Mouse (Mus musculus) frontal cortex, postnatal 36 days (tissue): ENCODE measurements around the gene Sdhaf3.
A peak's percentile ranks its signal among the peaks of the same experiment; 100 is the strongest.

Experiments used
- DNase-seq, 2 experiments: peaks; one replicate each; pipeline ENCODE4 v3.0.0; 2022; ENCODE audit warnings: low spot score in 2 of 2

The Sdhaf3 gene

DNA sequence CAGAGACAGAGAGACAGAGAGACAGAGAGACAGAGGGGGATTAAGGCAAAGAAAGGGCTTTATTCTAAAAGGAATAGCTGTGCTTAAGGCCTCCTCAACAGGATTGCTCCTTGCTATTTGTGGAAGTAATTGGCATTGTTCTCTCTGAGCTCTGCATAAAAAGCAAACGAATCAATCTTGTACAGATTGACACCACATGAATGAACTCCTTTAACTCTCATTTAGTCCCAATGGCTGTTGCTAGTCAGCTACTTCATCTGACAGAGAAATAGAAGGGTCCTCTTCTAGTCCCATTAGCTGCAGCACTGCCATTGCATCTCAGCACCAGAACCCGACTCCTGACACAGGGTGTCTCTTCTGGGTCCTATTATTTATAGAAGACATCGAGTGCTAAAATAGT is 113.0 kb downstream of the Sdhaf3 start:
- DNase-seq = no peak

DNA sequence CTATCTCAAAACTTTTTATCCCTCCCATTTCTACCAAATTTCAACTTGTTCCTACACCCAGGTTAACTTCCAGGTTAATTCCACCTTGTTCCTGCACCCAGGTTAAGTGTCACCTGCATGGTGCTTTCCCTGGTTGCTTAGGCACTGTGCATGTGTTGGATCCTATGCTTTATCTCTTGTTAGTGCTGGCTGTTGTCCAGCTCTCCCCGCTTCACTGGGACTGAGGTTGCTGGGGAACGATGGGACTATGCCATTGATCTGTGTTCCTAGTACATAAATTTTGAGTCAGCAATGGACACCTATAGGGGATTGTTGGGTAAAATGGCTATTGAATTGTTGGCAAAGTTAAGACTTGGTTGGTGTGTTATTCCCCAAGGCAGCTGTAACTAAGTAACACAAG is 113.7 kb downstream of the Sdhaf3 start:
- DNase-seq = no peak

DNA sequence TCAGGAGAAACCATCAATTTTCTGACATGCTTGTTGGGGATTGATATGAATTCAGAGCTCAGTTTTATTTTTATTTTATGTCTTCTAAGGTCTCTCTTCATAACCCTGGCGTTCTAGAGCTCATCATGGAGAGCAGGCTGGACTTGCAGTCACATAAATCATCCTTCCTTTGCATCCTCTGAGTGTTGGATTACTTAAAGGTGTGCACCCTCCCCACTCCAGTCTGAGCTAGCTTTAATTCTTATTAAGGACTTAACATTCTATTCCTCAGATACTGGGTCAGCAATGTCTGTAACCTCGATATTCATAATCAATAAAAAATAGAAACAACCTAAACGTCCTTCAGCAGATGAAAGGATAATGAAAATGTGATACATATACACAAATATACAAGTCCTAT is 126.2 kb downstream of the Sdhaf3 start:
- DNase-seq = no peak

DNA sequence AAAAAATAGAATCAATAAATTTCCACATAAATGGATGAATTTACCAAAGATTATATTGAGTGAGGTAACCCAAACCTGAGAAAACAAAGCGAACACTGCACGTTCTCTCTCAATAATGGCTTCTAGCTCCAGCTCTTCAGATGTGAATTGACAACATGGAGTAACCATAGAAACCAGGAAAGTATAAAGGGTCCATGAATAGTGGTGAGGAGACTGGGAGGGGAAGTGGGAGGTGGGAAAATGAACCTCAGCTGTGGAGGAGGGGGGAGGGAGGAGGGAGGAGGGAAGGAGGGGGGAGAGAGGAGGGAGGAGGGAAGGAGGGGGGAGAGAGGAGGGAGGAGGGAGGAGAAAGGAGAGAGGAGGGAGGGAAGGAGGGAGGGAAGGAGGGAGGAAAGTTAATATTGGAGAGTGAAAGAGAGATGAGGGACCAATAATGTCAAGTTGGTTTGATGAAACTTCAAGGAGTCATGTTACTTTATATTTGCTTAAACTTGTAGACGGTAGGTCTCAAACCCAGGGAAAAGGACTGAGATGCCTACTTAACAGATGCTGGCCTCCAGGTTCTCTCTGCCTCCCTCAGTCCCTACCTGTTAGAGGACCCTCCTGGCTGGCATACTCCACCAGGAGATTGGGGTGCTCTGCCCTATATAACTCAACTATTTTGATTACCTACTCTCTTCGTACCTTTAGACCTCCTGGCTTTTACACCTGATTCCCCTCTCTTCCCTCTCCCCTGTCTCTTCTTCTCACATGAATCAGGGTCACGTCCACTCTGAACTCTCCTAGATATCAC is 126.9 kb downstream of the Sdhaf3 start:
- no peak for DNase-seq

DNA sequence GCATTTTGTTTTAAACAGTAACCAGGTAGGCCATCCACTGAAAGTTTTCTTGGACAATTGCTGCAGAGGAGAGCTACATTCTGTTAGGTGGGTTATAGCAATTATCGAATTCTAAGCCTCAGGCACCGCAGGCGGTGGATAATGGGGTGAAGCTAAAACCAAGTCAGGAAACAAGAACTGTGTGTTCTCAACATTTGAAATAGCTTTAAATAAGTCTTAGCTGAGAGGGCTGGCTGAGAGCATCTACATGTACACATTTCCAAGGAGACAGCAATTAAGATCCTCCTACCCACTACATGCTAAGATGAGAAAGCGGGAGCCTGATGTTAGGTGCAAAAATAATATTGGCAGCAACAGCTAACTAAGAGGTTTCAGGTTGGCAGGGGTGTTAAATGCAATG is 127.9 kb downstream of the Sdhaf3 start:
- peak; percentile 2 to 13 for DNase-seq

DNA sequence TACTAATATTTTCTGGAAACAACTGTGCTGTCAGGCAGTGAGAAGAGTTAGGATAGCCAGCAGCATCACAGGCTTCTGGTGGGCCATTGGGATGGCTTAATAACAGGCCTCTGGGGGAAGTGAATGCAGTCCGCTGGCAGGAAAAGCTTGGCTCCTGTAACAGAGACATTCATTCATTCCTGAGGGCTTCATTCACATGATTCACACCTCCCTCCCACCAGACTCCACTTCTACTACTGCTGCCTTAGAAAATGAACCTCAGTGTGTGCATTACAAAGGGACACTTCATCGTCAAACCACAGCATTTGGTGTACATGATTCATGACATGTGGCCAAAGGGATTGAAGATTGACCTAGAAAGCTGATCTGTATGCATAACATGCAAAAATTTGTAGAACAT is 128.6 kb downstream of the Sdhaf3 start:
- peak; percentile 8 to 13 for DNase-seq

DNA sequence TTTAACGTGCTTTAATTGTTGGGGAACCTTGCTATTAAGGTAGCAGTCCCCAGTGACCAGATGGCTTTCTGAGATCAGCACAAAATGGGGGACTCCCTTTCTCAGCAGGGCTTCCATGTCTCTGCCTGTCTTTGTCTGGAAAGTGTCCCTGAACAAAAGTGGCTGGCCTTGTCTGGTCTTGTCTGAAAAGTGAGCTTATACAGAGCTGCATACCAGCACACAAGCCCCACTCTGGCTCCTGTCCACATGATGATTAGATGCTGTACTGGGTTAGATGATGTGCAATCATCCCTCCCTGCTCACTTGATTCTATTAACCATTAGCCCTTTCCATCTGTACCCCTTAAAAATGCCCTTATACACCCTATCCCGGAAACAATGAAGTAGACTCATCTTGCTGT is 129.7 kb downstream of the Sdhaf3 start:
- DNase-seq = no peak

DNA sequence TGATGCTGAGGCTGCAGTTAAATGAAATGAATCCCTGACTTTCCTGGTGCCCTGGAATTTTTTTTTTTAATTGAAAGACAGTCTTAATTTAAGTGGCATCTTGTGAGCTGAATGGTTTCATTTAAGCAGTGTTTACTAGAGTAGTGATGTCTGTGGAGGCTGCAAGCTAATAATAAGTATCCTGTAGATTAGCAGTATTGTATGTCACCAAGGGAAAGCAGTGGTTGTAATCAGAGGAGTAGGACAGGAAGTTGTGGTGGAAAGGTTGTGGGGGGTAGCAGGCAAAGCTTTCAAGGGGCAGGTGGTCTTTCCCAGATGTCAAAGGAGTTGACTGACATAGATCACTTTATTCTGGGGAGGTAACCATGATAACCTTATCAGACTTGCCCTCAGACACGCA is 136.3 kb downstream of the Sdhaf3 start:
- DNase-seq = no peak
